Mouse (Mus musculus) liver, postnatal 0 days (tissue): ENCODE results near the gene Cav3. TPM values are rescaled to one million over a fixed set of nuclear protein-coding genes. Genes with fewer than 3 reads are reported as not detected.

ENCODE experiments used
- ATAC-seq: fragments of 200-750 bp; cut with Nextera tagmentation; 2 replicates; pipeline ENCODE4 v1.8.0; 2017; ENCODE audit warnings: mild to moderate bottlenecking, moderate library complexity
- DNase-seq: peaks from one replicate; pipeline ENCODE4 v3.0.0-alpha.2; 2016
- H3K27ac ChIP-seq: fragments of 300-500 bp; sonication (generic); 2 replicates; pipeline ENCODE4 v1.5.1; 2014; ENCODE audit warnings: antibody characterized with exemption, moderate library complexity, mild to moderate bottlenecking, low read depth
- H3K27me3 ChIP-seq: fragments of 300-500 bp; sonication (generic); 2 replicates; pipeline ENCODE4 v1.6.1; 2014; ENCODE audit warnings: low read length, control low read depth, mixed read lengths; ENCODE audit not compliant: insufficient read depth
- H3K36me3 ChIP-seq: fragments of 300-500 bp; sonication (generic); replicated peaks from 2 replicates; pipeline ENCODE4 v1.6.1; 2014; ENCODE audit warnings: mild to moderate bottlenecking, control low read depth, low read length, moderate library complexity, mixed read lengths; ENCODE audit not compliant: insufficient read depth
- H3K4me1 ChIP-seq: fragments of 300-500 bp; sonication (generic); 2 replicates; pipeline ENCODE4 v1.6.1; 2014; ENCODE audit warnings: antibody characterized with exemption, mild to moderate bottlenecking, control low read depth; ENCODE audit not compliant: insufficient read depth
- H3K4me2 ChIP-seq: fragments of 300-500 bp; sonication (generic); 2 replicates; pipeline ENCODE4 v1.6.1; 2014; ENCODE audit warnings: low read depth, mild to moderate bottlenecking, low read length, moderate library complexity, mixed read lengths
- H3K4me3 ChIP-seq: fragments of 300-500 bp; sonication (generic); 2 replicates; pipeline ENCODE4 v1.5.1; 2014; ENCODE audit warnings: low read depth, low read length
- H3K9ac ChIP-seq: fragments of 300-500 bp; sonication (generic); replicated peaks from 2 replicates; pipeline ENCODE4 v1.6.1; 2014; ENCODE audit warnings: mild to moderate bottlenecking, moderate library complexity
- H3K9me3 ChIP-seq: fragments of 300-500 bp; sonication (generic); 2 replicates; pipeline ENCODE4 v1.6.1; 2016; ENCODE audit warnings: mild to moderate bottlenecking, control low read depth, low read length, mixed read lengths
- CTCF ChIP-seq: sonication (generic); IDR thresholded peaks from 2 replicates; pipeline ENCODE4 v1.5.1; 2016; ENCODE audit warnings: antibody characterized with exemption, low read depth
- EP300 ChIP-seq: IDR thresholded peaks from 2 replicates; pipeline ENCODE4 v1.6.1; 2016; ENCODE audit warnings: antibody characterized with exemption, low read depth, mild to moderate bottlenecking
- WGBS: fragments of 180-500 bp; shearing (Covaris S2); extraction: QIAGEN DNeasy Blood & Tissue Kit; methylation state at CpG from one replicate; pipeline ENCODE4 v1.1.7; 2014; ENCODE audit not compliant: insufficient replicate concordance; 5-methylcytosine and 5-hydroxymethylcytosine counted together
- polyA plus RNA-seq: library from polyadenylated mRNA; unstranded; fragments of >200 nt; fragmentation: Nextera tagmentation; extraction: Ambion mirVana; gene quantifications from 2 replicates; pipeline ENCODE4 v1.2.1, GENCODE M21; 2015

Gene Cav3
- polyA plus RNA-seq, 1 experiment from 2014 or later = 0.15 TPM

DNA sequence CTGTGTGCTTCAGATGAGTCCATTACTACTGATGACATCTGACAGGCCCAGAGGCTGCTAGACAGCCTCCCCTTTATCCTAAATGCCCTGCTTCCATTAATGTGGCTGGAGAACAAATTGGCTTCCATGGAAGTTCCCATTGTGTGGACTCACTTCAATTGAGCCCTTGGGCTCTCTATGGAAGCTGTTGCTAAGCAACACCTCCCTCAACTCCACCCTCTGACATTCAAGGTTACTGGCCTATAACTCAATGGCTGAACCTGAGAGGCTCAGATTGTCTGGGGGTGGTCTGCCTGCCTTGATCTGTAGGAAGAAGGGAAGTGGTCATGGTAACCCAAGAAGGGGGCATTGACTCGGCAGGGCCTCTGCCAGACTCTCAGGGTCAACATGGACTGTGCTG is 57.2 kb downstream of the Cav3 start:
- Histone ChIP-seq H3K27me3 (no peaks in the 10 kb centered on the region), H3K4me3 (no peak overlapping the region), H3K9ac (no peak overlapping the region), H3K27ac (no peak overlapping the region), H3K9me3 (no peaks in the 10 kb centered on the region), H3K36me3 (no peaks in the 10 kb centered on the region), H3K4me1 (no peaks in the 10 kb centered on the region), H3K4me2 (no peak overlapping the region)
- 52% methylated on average over 1 of the region's 1 CpGs for WGBS
- DNase-seq (no peak), ATAC-seq (no peak)
- no peak for TF ChIP-seq EP300
- no peak for TF ChIP-seq CTCF

DNA sequence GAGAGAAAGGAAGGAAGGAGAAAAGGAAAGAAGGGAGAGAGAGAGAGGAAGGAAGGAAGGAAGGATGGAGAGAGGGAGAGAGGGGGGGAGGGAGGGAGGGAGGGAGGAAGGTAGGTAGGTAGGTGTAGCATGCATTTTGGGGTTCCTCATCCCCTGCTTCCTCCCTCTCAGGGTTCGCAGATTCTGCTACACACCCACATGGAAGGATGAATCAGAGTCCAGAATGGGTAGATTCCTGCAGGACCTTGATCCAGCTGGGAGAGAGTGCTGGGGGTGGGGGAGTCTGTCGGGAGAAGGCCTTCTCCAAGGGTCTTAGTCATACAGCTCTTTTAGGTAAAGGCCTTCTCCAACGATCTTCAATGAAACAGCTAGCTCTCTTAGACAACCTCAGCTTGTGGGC is 58.3 kb downstream of the Cav3 start:
- Histone ChIP-seq H3K36me3 (no peaks in the 10 kb centered on the region), H3K4me2 (no peak overlapping the region), H3K27me3 (no peaks in the 10 kb centered on the region), H3K9ac (no peak overlapping the region), H3K27ac (no peak overlapping the region), H3K4me1 (no peaks in the 10 kb centered on the region), H3K4me3 (no peak overlapping the region), H3K9me3 (no peaks in the 10 kb centered on the region)
- no peak for TF ChIP-seq EP300
- no peak for TF ChIP-seq CTCF
- DNase-seq = no peak
- ATAC-seq = no peak
- WGBS = 71% methylated on average over 3 of the region's 3 CpGs

DNA sequence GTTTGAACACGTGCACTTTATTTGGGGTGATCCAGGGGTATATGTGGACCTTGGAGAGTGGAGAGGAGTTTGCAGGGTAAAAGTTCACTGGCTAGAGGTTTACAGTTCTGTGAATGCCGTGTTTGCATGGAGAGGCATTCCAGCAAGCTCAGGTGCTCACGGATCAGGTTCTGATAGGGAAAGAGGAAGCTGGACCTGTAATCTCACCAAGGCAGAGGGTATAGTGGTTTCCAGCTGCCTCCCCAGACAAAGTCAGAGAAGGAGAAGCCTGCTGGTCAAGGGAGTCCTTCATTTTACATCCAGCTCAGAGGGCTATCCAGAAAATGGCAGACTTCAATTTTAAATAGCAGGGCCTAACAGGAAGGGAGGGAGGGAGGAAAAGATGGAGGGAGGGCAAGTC is 58.7 kb downstream of the Cav3 start:
- WGBS = 47% methylated on average over 3 of the region's 3 CpGs
- Histone ChIP-seq H3K4me2 (no peak overlapping the region), H3K27me3 (no peaks in the 10 kb centered on the region), H3K36me3 (no peaks in the 10 kb centered on the region), H3K4me1 (no peaks in the 10 kb centered on the region), H3K9ac (no peak overlapping the region), H3K9me3 (no peaks in the 10 kb centered on the region), H3K27ac (no peak overlapping the region), H3K4me3 (no peak overlapping the region)
- ATAC-seq (no peak), DNase-seq (no peak)
- no peak for TF ChIP-seq CTCF
- no peak for TF ChIP-seq EP300

Other genes starting within 250 kb of the Cav3 start
- gene Lmcd1, start 185.7 kb upstream of the Cav3 start, polyA plus RNA-seq = 0.65 and 1.5 TPM in 2 replicates
- gene Ssu2, start 71.5 kb upstream of the Cav3 start, polyA plus RNA-seq = 0.08 TPM in 1 of 2 replicates, not detected in the other
- gene Oxtr, start 30.4 kb downstream of the Cav3 start, polyA plus RNA-seq = 0.02 TPM in 1 of 2 replicates, not detected in the other
- 11.8 and 14.4 TPM in 2 replicates for gene Rad18, start 237.2 kb downstream of the Cav3 start, polyA plus RNA-seq